Mouse (Mus musculus) stomach, embryonic 16.5 days (tissue): ENCODE data around the gene Gstt4. TPM values are rescaled to one million over a fixed set of nuclear protein-coding genes. Genes with fewer than 3 reads are reported as not detected.
"Not testable (repeated sequence)": the region's sequence is repeated elsewhere in the genome, so short reads cannot be mapped to it uniquely, and the experiment has no call there.

Experiments
- ATAC-seq: fragments of 200-750 bp; cut with Nextera tagmentation; 2 replicates; pipeline ENCODE4 v1.8.0; 2017; ENCODE audit warnings: moderate number of reproducible peaks, moderate TSS enrichment; ENCODE audit not compliant: insufficient read depth, low FRiP score
- H3K27ac ChIP-seq: fragments of 300-500 bp; sonication (generic); 2 replicates; pipeline ENCODE4 v1.5.1; 2014; ENCODE audit warnings: low read length
- H3K27me3 ChIP-seq: fragments of 300-500 bp; sonication (generic); 2 replicates; pipeline ENCODE4 v1.6.1; 2014; ENCODE audit warnings: low read length, control low read depth, mixed read lengths; ENCODE audit not compliant: control insufficient read depth, insufficient read depth
- H3K36me3 ChIP-seq: fragments of 300-500 bp; sonication (generic); 2 replicates; pipeline ENCODE4 v1.6.1; 2014; ENCODE audit warnings: low read length; ENCODE audit not compliant: control insufficient read depth, insufficient read depth
- H3K4me1 ChIP-seq: fragments of 300-500 bp; sonication (generic); 2 replicates; pipeline ENCODE4 v1.6.1; 2014; ENCODE audit warnings: low read length, control low read depth, mixed read lengths; ENCODE audit not compliant: control insufficient read depth, insufficient read depth
- H3K4me2 ChIP-seq: fragments of 300-500 bp; sonication (generic); 2 replicates; pipeline ENCODE4 v1.6.1; 2014; ENCODE audit warnings: low read depth, low read length, mixed read lengths
- H3K4me3 ChIP-seq: fragments of 300-500 bp; sonication (generic); replicated peaks from 2 replicates; pipeline ENCODE4 v1.5.1; 2014; ENCODE audit warnings: mild to moderate bottlenecking, low read length
- H3K9ac ChIP-seq: fragments of 300-500 bp; sonication (generic); 2 replicates; pipeline ENCODE4 v1.6.1; 2014; ENCODE audit warnings: low read length
- H3K9me3 ChIP-seq: fragments of 300-500 bp; sonication (generic); replicated peaks from 2 replicates; pipeline ENCODE4 v1.6.1; 2016; ENCODE audit warnings: low read length, control low read depth; ENCODE audit not compliant: control insufficient read depth
- WGBS: fragments of 180-500 bp; shearing (Covaris S2); extraction: QIAGEN DNeasy Blood & Tissue Kit; methylation state at CpG from one replicate; pipeline ENCODE4 v1.1.7; 2014; 5-methylcytosine and 5-hydroxymethylcytosine counted together
- polyA plus RNA-seq: library from polyadenylated mRNA; unstranded; fragments of >200 nt; fragmentation: Nextera tagmentation; extraction: Ambion mirVana; gene quantifications from 2 replicates; pipeline ENCODE4 v1.2.1, GENCODE M21; 2015

Gstt4 gene
- polyA plus RNA-seq, 1 experiment from 2014 or later = not detected

GRCm38 (mm10) chr10:75772795-75773664 lies 49.3 kb downstream of the Gstt4 start, which contains the start of gene Ddt:
Ddt (minus strand) TSS chr10:75773414.
- under 1% methylated on average over 46 of the region's 47 CpGs for WGBS

DNA sequence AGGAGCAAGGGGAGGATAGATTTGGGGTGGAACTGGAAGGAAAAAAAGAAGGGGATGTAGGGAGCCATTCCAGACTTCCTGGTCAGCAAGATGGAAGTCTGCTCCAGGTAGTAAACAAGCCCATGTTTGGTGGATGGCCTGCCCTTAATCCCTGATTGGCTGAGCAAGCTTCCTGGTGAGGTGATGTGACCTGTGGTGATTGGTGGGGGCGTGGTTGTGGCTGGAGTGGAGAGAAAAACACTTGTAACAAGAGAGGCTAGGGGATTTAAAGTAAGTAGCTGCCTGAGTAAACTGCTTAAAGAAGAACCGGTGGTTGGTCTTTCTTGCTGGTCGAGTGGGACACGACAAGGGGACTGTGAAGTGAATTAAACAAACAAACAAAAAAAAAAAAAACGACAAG lies 54.6 kb downstream of the Gstt4 start:
- ATAC-seq, H3K36me3 ChIP-seq, H3K9ac ChIP-seq, H3K27me3 ChIP-seq, H3K27ac ChIP-seq, H3K9me3 ChIP-seq, H3K4me3 ChIP-seq, H3K4me2 ChIP-seq: not testable (repeated sequence)
- 30% methylated on average over 5 of the region's 5 CpGs for WGBS
- peaks cover 12% of the 10 kb centered on the region for H3K4me1 ChIP-seq

More at GRCm38 (mm10) chr10:75772795-75773664, 49.3 kb downstream of the Gstt4 start, which contains the start of gene Ddt:
- Histone ChIP-seq H3K4me2 (peak within 1 kb of the TSS; percentile 97), H3K27me3 (no peaks in the 10 kb centered on the region), H3K27ac (peak within 1 kb of the TSS; percentile 58), H3K36me3 (no peaks in the 10 kb centered on the region), H3K4me1 (peaks cover 5% of the 10 kb centered on the region), H3K9me3 (no peaks in the 10 kb centered on the region), H3K4me3 (peak within 1 kb of the TSS; percentile 74), H3K9ac (peak within 1 kb of the TSS; percentile 77)
- ATAC-seq = peak; percentile 95

- Histone ChIP-seq H3K9ac (no peak overlapping the region), H3K4me2 (no peak overlapping the region), H3K4me3 (no peak overlapping the region), H3K36me3 (no peaks in the 10 kb centered on the region), H3K27ac (no peak overlapping the region), H3K27me3 (no peaks in the 10 kb centered on the region), H3K4me1 (peaks cover 7% of the 10 kb centered on the region), H3K9me3 (no peaks in the 10 kb centered on the region)
- no peak for ATAC-seq
- WGBS = 86% methylated on average over 6 of the region's 6 CpGs
These were observed 55.5 kb downstream of the Gstt4 start for GRCm38 (mm10) chr10:75766856-75767255.

Other genes with a start within 250 kb of the Gstt4 start
- gene Ggt5, start 233.2 kb downstream of the Gstt4 start, polyA plus RNA-seq = 4.3 and 6.5 TPM in 2 replicates
- gene Susd2, start 178.5 kb downstream of the Gstt4 start, polyA plus RNA-seq = 16.1 and 18.6 TPM in 2 replicates
- 29.3 and 34.0 TPM in 2 replicates for gene Cabin1, start 58.2 kb downstream of the Gstt4 start, polyA plus RNA-seq
- gene Ddt, start 49.1 kb downstream of the Gstt4 start, polyA plus RNA-seq = 57.1 and 72.9 TPM in 2 replicates
- not detected in 2 replicates for gene Gm20441, start 41.6 kb downstream of the Gstt4 start, polyA plus RNA-seq
- gene Gstt3, start 41.1 kb downstream of the Gstt4 start, polyA plus RNA-seq = 50.2 and 55.5 TPM in 2 replicates
- 20.6 and 20.8 TPM in 2 replicates for gene Gstt1, start 24.0 kb downstream of the Gstt4 start, polyA plus RNA-seq
- 64.8 and 76.9 TPM in 2 replicates for gene Gstt2, start 14.9 kb upstream of the Gstt4 start, polyA plus RNA-seq
- 1,459 and 1,538 TPM in 2 replicates for gene Mif, start 37.7 kb upstream of the Gstt4 start, polyA plus RNA-seq
- gene Derl3, start 70.9 kb upstream of the Gstt4 start, polyA plus RNA-seq = 9.6 and 11.9 TPM in 2 replicates
- 159 and 162 TPM in 2 replicates for gene Smarcb1, start 99.1 kb upstream of the Gstt4 start, polyA plus RNA-seq
- 83.6 and 97.1 TPM in 2 replicates for gene Chchd10, start 110.6 kb upstream of the Gstt4 start, polyA plus RNA-seq
- gene Mmp11, start 114.0 kb upstream of the Gstt4 start, polyA plus RNA-seq = 33.8 and 39.1 TPM in 2 replicates
- gene Gm867, start 118.1 kb upstream of the Gstt4 start, polyA plus RNA-seq = 0.75 and 1.0 TPM in 2 replicates
- 1.9 and 2.1 TPM in 2 replicates for gene Vpreb3, start 120.5 kb upstream of the Gstt4 start, polyA plus RNA-seq
- gene Gm5134, start 132.0 kb upstream of the Gstt4 start, polyA plus RNA-seq = not detected in 2 replicates
- gene Zfp280b, start 210.1 kb upstream of the Gstt4 start, polyA plus RNA-seq = 15.7 and 15.9 TPM in 2 replicates